Mouse (Mus musculus) embryonic facial prominence, embryonic 13.5 days (tissue): Measurements from ENCODE around the gene Ptpn13. TPM values are rescaled to one million over a fixed set of nuclear protein-coding genes. Genes with fewer than 3 reads are reported as not detected.

Source experiments
- ATAC-seq: fragments of 200-750 bp; cut with Nextera tagmentation; 2 replicates; pipeline ENCODE4 v1.8.0; 2017; ENCODE audit warnings: low read depth; ENCODE audit not compliant: insufficient number of reproducible peaks, insufficient read depth, low FRiP score, low TSS enrichment
- H3K27ac ChIP-seq: fragments of 300-500 bp; sonication (generic); 2 replicates; pipeline ENCODE4 v1.5.1; 2015; ENCODE audit warnings: moderate library complexity, mild to moderate bottlenecking, inconsistent platforms
- H3K27me3 ChIP-seq: fragments of 300-500 bp; sonication (generic); 2 replicates; pipeline ENCODE4 v1.6.1; 2015; ENCODE audit warnings: mild to moderate bottlenecking, inconsistent platforms
- H3K36me3 ChIP-seq: fragments of 300-500 bp; sonication (generic); 2 replicates; pipeline ENCODE4 v1.6.1; 2015; ENCODE audit warnings: mild to moderate bottlenecking, inconsistent platforms
- H3K4me1 ChIP-seq: fragments of 300-500 bp; sonication (generic); 2 replicates; pipeline ENCODE4 v1.6.1; 2015; ENCODE audit warnings: inconsistent platforms
- H3K4me2 ChIP-seq: fragments of 300-500 bp; sonication (generic); 2 replicates; pipeline ENCODE4 v1.6.1; 2015; ENCODE audit warnings: moderate library complexity, mild to moderate bottlenecking, inconsistent platforms
- H3K4me3 ChIP-seq: fragments of 300-500 bp; sonication (generic); 2 replicates; pipeline ENCODE4 v1.5.1; 2015; ENCODE audit warnings: mild to moderate bottlenecking, inconsistent platforms
- H3K9ac ChIP-seq: fragments of 300-500 bp; sonication (generic); 2 replicates; pipeline ENCODE4 v1.6.1; 2015; ENCODE audit warnings: mild to moderate bottlenecking, inconsistent platforms
- H3K9me3 ChIP-seq: fragments of 300-500 bp; sonication (generic); 2 replicates; pipeline ENCODE4 v1.6.1; 2016; ENCODE audit warnings: inconsistent platforms
- WGBS: fragments of 180-500 bp; shearing (Covaris S2); methylation state at CpG from one replicate; pipeline ENCODE4 v1.1.7; 2015; ENCODE audit warnings: mixed read lengths; 5-methylcytosine and 5-hydroxymethylcytosine counted together
- polyA plus RNA-seq: library from polyadenylated mRNA; unstranded; fragments of >200 nt; fragmentation: Nextera tagmentation; extraction: Ambion mirVana; gene quantifications from 2 replicates; pipeline ENCODE4 v1.2.1, GENCODE M21; 2015

Ptpn13 gene
- polyA plus RNA-seq, 1 experiment from 2014 or later: 18.0 TPM

DNA sequence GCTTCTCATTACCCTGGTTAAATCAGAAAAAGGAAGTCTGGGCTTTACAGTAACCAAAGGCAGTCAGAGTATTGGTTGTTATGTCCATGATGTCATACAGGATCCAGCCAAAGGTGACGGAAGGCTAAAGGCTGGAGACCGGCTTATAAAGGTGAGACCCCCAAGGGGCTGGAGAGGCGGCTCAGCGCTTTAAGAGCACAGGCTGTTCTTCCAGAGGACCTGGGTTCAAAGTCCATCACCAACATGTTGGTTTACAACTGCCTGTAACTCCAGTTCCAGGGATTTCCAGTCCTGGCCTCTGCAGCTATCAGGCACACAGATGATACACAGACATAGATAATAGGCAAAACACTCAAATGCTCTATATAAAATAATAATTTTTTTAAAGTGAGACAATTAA lies 143.0 kb downstream of the Ptpn13 start:
- no peak overlapping the region for H3K9ac ChIP-seq
- no peak for ATAC-seq
- H3K27me3 ChIP-seq: no peaks in the 10 kb centered on the region
- no peak overlapping the region for H3K4me2 ChIP-seq
- no peaks in the 10 kb centered on the region for H3K4me1 ChIP-seq
- 90% methylated on average over 4 of the region's 4 CpGs for WGBS
- no peak overlapping the region for H3K4me3 ChIP-seq
- no peak overlapping the region for H3K27ac ChIP-seq
- H3K9me3 ChIP-seq: no peaks in the 10 kb centered on the region
- H3K36me3 ChIP-seq: peaks cover 74% of the 10 kb centered on the region

DNA sequence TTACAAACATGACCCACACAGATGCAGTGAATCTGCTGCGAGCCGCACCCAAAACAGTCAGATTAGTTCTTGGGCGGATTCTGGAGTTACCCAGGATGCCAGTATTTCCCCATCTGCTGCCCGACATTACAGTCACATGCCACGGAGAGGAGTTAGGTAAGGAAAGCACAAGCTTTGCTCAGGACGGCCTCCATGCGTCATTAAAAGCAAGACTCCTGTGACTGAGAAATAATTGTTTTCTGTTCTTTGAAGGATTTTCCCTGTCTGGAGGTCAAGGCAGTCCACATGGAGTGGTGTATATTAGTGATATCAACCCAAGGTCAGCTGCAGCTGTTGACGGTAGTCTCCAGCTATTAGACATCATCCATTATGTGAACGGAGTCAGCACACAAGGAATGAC lies 144.5 kb downstream of the Ptpn13 start:
- no peaks in the 10 kb centered on the region for H3K4me1 ChIP-seq
- ATAC-seq: no peak
- peaks cover 68% of the 10 kb centered on the region for H3K36me3 ChIP-seq
- no peak overlapping the region for H3K27ac ChIP-seq
- H3K9ac ChIP-seq: no peak overlapping the region
- 92% methylated on average over 9 of the region's 9 CpGs for WGBS
- no peaks in the 10 kb centered on the region for H3K9me3 ChIP-seq
- no peak overlapping the region for H3K4me2 ChIP-seq
- no peaks in the 10 kb centered on the region for H3K27me3 ChIP-seq
- H3K4me3 ChIP-seq: no peak overlapping the region

DNA sequence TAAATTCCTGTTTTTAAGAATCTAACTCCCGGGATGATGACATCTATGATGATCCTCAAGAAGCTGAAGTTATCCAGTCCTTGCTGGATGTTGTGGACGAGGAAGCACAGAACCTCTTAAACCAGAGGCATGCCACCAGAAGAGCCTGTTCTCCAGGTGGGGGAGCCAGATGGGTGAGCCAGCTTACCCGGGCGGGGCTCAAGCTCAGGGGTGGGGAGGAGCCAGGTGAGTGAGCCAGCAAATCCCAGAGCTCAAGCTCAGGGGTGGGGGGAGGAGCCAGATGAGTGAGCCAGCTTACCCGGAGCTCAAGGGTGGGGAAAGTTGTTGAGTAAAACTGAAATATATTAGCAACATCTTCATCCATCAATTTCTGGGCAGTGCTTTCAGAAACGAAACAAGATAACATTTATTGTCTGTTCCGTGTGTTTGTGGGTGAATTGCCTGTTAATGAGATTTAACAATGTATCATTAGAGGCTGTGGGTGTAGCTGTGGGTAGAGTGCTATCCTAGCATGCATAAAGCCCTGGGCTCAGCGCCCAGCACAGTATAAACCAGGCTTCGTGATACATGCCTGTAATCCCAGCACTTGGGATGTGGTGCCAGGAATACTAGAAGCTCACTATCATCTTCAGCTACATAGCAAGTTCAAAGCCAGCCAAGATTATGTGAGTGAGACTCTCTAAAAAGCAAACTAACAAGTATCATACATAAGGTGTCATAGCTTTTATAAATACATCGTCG lies 154.9 kb downstream of the Ptpn13 start:
- no peak overlapping the region for H3K4me2 ChIP-seq
- H3K9me3 ChIP-seq: no peaks in the 10 kb centered on the region
- peaks cover 35% of the 10 kb centered on the region for H3K36me3 ChIP-seq
- no peaks in the 10 kb centered on the region for H3K27me3 ChIP-seq
- no peak for ATAC-seq
- H3K4me3 ChIP-seq: no peak overlapping the region
- no peak overlapping the region for H3K9ac ChIP-seq
- WGBS: 76% methylated on average over 11 of the region's 11 CpGs
- H3K4me1 ChIP-seq: no peaks in the 10 kb centered on the region; the same call in 1 of the 2 replicates
- H3K27ac ChIP-seq: no peak overlapping the region

DNA sequence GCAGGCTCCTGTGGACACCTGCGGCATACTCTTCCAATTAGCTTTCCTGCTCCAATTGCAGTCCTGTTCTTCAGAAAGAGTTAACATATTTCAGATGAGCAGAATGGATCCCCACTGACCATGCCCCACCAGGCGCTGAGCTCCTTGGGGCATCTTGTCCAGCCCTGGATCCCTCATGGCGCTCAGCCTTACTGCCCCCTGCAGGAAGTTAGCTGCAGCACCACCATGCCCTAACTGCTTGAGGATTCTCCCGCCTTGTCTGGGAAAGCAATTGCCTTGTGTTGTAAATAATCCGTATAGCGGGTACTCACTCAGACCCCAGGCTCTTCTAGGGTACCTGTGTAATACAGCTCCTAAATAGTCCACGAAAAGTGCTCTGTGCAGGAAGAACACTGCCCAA lies 162.2 kb downstream of the Ptpn13 start:
- no peaks in the 10 kb centered on the region for H3K4me1 ChIP-seq
- H3K27ac ChIP-seq: no peak overlapping the region
- H3K27me3 ChIP-seq: no peaks in the 10 kb centered on the region
- no peak overlapping the region for H3K4me3 ChIP-seq
- no peaks in the 10 kb centered on the region for H3K9me3 ChIP-seq
- WGBS: 76% methylated on average over 7 of the region's 7 CpGs
- ATAC-seq: no peak
- peaks cover 54% of the 10 kb centered on the region for H3K36me3 ChIP-seq
- H3K4me2 ChIP-seq: no peak overlapping the region
- no peak overlapping the region for H3K9ac ChIP-seq

DNA sequence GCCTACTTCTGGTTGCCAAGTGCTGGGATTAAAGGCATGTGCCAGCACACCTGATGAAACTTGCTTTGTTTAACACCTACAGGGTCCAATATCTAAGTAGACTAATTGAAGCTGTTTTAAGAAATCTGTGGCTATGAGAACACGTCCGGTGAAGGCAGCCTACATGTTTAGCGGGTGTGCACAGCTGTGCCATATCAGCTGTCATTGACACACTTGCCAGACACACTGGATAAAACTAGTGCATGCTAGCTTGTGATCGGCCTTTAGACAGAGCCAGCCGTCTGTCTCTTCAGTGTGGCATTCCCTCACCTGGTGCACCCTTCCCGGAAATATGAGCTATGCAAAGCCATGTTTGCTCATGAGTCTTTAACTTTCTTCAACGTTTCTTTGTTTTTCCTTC lies 166.9 kb downstream of the Ptpn13 start:
- Histone ChIP-seq H3K4me2 (no peak overlapping the region), H3K9ac (no peak overlapping the region), H3K27ac (no peak overlapping the region), H3K4me3 (no peak overlapping the region), H3K36me3 (peaks cover 52% of the 10 kb centered on the region), H3K4me1 (peaks cover 13% of the 10 kb centered on the region), H3K27me3 (no peaks in the 10 kb centered on the region), H3K9me3 (no peaks in the 10 kb centered on the region)
- 78% methylated on average over 7 of the region's 7 CpGs for WGBS
- ATAC-seq: no peak

DNA sequence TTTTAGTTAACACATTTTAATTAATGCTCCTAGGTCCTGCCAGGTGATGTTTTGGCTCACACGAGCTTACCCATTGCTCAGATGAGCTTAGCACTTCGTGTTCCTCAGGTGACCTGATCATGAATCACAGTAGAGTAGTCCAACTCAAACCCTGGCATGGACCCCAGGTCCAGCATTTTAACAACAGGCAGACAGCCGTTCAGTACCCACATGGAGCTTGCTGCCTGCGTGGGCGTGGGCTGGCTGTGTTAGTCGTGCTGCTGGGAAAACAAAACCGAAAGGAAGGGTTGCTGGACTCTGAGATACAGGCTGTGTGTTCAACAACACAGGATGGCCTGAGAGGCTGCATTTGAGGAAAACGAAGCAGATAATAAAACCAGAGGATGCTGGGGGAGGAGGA lies 167.7 kb downstream of the Ptpn13 start:
- H3K9ac ChIP-seq: no peak overlapping the region
- 81% methylated on average over 8 of the region's 8 CpGs for WGBS

DNA sequence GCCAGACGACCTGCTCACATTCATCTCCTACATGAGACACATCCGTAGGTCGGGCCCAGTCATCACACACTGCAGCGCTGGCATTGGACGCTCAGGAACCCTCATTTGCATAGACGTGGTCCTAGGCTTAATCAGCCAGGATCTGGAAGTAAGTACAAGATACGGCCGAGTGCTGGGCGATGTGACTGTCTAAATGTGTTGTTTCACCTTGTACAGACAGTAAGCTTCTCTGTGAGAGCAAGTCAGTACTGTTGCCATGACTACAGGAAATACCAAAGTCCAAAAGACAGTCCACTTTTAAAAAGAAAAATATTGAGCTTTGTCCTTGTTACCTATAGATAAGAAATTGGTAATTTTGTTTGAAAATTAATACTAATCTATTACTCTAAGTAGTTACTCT lies 168.6 kb downstream of the Ptpn13 start:
- ATAC-seq: no peak
- peaks cover 14% of the 10 kb centered on the region for H3K4me1 ChIP-seq
- peaks cover 43% of the 10 kb centered on the region for H3K36me3 ChIP-seq
- H3K4me3 ChIP-seq: no peak overlapping the region
- no peaks in the 10 kb centered on the region for H3K9me3 ChIP-seq
- H3K27me3 ChIP-seq: no peaks in the 10 kb centered on the region
- H3K4me2 ChIP-seq: no peak overlapping the region
- 85% methylated on average over 9 of the region's 9 CpGs for WGBS
- H3K27ac ChIP-seq: no peak overlapping the region
- H3K9ac ChIP-seq: no peak overlapping the region

More for the DNA sequence above, 167.7 kb downstream of the Ptpn13 start:
- H3K4me2 ChIP-seq: no peak overlapping the region
- H3K36me3 ChIP-seq: peaks cover 45% of the 10 kb centered on the region
- H3K27me3 ChIP-seq: no peaks in the 10 kb centered on the region
- H3K4me3 ChIP-seq: no peak overlapping the region
- no peaks in the 10 kb centered on the region for H3K9me3 ChIP-seq
- peaks cover 13% of the 10 kb centered on the region for H3K4me1 ChIP-seq
- ATAC-seq: no peak
- no peak overlapping the region for H3K27ac ChIP-seq

DNA sequence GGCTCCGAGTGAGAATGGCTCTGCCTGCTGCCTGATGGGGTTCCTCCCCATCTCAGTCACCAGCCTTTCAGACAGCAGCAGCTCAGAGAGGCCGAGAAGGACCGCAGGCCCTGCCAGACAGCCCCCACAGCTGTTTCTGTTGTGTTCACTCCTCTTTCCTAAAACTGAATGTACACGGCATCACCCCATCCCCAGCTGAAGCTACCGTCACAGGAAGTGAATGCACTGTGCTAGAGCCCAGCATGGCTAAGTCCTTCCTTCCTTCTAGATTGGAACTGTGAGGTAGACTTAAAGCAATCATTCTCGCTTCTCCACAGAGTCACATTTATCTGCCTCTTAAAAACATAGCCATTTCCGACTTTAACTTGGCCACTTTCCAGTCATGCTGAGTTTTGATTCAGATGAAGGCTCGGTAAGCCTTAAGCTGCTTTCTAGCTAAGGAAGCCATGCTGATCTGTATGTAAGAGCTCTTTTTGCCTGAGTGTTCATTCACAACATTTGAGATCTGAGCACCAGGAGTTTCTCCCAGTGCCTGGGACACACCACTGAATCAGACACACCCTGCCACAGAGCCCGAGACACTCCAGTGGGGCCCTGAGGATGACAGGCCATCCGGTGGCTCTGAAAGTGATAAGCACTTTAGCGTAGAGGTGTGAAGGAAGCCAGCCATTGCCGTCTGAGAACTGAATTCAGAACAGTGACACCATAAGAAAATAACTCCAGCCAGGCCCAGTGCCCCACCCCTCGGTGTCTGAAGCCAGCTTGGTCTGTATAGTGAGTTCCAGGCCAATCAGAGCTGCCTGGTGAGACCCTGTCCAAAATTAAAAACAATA lies 170.6 kb downstream of the Ptpn13 start:
- H3K27ac ChIP-seq: peak overlapping the region; percentile 69
- H3K27me3 ChIP-seq: no peaks in the 10 kb centered on the region
- H3K4me3 ChIP-seq: no peak overlapping the region
- no peak overlapping the region for H3K9ac ChIP-seq
- H3K9me3 ChIP-seq: no peaks in the 10 kb centered on the region
- no peak for ATAC-seq
- 68% methylated on average over 13 of the region's 13 CpGs for WGBS
- H3K4me2 ChIP-seq: no peak overlapping the region
- H3K4me1 ChIP-seq: peaks cover 24% of the 10 kb centered on the region
- H3K36me3 ChIP-seq: peaks cover 37% of the 10 kb centered on the region

DNA sequence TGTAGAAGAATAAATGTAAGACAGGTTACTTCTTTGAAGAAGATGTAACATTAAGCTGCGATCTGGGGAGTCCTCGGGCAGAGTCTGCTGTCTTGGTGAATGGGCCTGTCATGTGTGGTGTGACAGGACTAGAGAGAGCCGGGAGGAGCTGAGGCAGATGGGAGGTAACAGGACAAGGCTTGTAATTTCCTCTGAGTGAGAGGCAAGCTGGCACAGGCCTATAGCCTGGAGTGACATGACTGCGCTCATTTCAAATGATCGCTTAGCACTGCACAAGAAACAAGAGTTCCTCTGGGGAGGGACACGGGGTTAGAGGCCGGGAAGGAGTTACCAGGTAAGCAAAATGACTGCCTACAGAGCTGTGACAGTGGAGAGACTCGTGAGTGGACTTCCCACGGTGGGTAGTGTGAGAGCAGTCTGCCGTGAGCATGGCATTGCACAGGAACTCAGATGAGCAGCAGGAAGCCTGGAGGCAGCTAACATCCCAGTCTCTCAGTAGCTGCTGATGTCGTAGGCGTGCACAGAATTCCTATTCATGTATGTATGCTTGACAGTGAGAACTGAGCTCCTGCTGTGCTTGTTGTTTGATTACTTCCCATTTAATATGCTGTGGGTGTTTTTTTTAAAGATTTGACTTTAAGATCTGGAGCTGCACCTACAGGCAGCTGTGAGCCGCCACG lies 171.6 kb downstream of the Ptpn13 start:
- peaks cover 28% of the 10 kb centered on the region for H3K36me3 ChIP-seq
- H3K4me3 ChIP-seq: no peak overlapping the region
- peak; percentile 69; the same call in 1 of the 2 replicates for ATAC-seq
- peak overlapping the region; percentile 69 for H3K27ac ChIP-seq
- no peaks in the 10 kb centered on the region for H3K27me3 ChIP-seq
- H3K9ac ChIP-seq: no peak overlapping the region
- WGBS: 65% methylated on average over 14 of the region's 14 CpGs
- no peak overlapping the region for H3K4me2 ChIP-seq
- no peaks in the 10 kb centered on the region for H3K9me3 ChIP-seq
- peaks cover 24% of the 10 kb centered on the region for H3K4me1 ChIP-seq

DNA sequence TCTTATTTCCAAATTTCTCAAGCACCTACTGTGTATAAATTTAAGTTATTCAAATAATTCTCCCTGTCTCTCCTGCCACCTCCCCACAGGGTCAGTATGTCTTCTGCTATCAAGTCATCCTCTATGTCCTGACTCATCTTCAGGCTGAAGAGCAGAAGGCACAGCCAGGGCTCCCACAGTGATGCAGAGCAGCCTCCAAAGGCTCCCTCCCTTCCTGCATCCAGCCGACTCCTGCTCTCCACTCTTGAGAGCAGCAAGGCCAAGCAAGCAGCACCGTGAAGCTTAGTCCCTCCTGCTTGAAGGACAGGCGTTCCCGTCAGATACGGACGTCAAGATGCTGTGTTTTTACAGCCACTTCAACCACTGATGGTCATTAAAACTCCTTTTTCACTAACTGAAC lies 172.6 kb downstream of the Ptpn13 start:
- Histone ChIP-seq H3K9me3 (no peaks in the 10 kb centered on the region), H3K4me3 (no peak overlapping the region), H3K9ac (no peak overlapping the region), H3K27me3 (no peaks in the 10 kb centered on the region), H3K4me1 (peaks cover 24% of the 10 kb centered on the region), H3K27ac (no peak overlapping the region; the same call in 1 of the 2 replicates), H3K4me2 (no peak overlapping the region), H3K36me3 (peaks cover 21% of the 10 kb centered on the region)
- ATAC-seq: no peak
- whole genome bisulfite sequencing: 71% methylated on average over 6 of the region's 6 CpGs

DNA sequence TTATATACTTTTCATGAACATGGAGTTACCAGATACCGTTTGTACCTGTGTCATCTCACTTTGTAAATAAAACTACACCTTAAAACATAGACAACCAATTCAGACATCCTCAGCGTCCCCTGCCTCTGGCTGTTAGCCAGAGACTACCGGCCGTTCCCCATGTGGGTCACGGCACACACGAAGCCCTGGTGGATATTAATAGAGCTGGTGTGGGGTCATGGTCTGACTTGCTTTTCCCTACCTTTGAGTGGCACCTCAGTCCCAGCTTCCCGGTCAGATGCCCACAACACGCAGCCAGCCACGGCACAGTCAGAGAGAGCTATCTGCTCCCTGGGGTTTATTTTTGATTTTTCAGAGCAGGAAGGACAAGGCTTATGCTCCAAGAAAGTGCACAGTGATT lies 173.3 kb downstream of the Ptpn13 start:
- ATAC-seq: no peak
- 82% methylated on average over 9 of the region's 9 CpGs for WGBS
- H3K9me3 ChIP-seq: no peaks in the 10 kb centered on the region
- peaks cover 18% of the 10 kb centered on the region for H3K36me3 ChIP-seq
- H3K4me1 ChIP-seq: peaks cover 24% of the 10 kb centered on the region
- no peaks in the 10 kb centered on the region for H3K27me3 ChIP-seq
- H3K4me3 ChIP-seq: no peak overlapping the region
- no peak overlapping the region for H3K27ac ChIP-seq
- no peak overlapping the region for H3K9ac ChIP-seq
- no peak overlapping the region for H3K4me2 ChIP-seq
